Mouse (Mus musculus) left cerebral cortex, adult 2 months (tissue): ENCODE measurements around the gene Acat2. TPM values are rescaled to one million over a fixed set of nuclear protein-coding genes. Genes with fewer than 3 reads are reported as not detected.
"Not testable (repeated sequence)": the region's sequence is repeated elsewhere in the genome, so short reads cannot be mapped to it uniquely, and the experiment has no call there.

Source experiments
- DNase-seq, 2 experiments: peaks; one replicate each; pipeline ENCODE4 v3.0.0; 2021 to 2022; ENCODE audit warnings: low spot score in 2 of 2, mixed read lengths in 1 of 2; ENCODE audit errors: extremely low spot score in 1 of 2
- H3K27ac ChIP-seq: fragments of 200-600 bp; 2 replicates; pipeline ENCODE4 v1.8.1; 2022
- H3K4me3 ChIP-seq: fragments of 200-600 bp; 2 replicates; pipeline ENCODE4 v1.8.1; 2022
- CTCF ChIP-seq: fragments of 200-600 bp; IDR thresholded peaks from 2 replicates; pipeline ENCODE4 v1.8.1; 2022; ENCODE audit warnings: antibody characterized with exemption, mild to moderate bottlenecking, moderate library complexity
- intact Hi-C: fragments of 180-260 bp; cut with DNase I; formaldehyde crosslinking; loops from one replicate; pipeline ENCODE4 v1.15.1; 2025
- total RNA-seq, 2 experiments: library from RNA; stranded (reverse); gene quantifications; 2 replicates each; pipeline ENCODE4 v1.2.3; 2021

Acat2 gene
- total RNA-seq, 2 experiments from 2014 or later: 53.4 to 55.6 TPM

GRCm38 (mm10) chr17:12994069-12994468 lies 33.5 kb upstream of the Acat2 start, which contains the start of gene Wtap:
TSS of gene Wtap (minus strand) at chr17:12994169.
- Histone ChIP-seq H3K4me3 (peak within 1 kb of the TSS; percentile 99), H3K27ac (peak within 1 kb of the TSS; percentile 99; the same call in 1 of the 2 replicates)
- no peak for DNase-seq
- intact Hi-C loops: loop anchor here (10.0 kb wide), 1 partner anchor 199 kb away; no protein-coding TSS in a partner anchor
- no peak for TF ChIP-seq CTCF

GRCm38 (mm10) chr17:12992470-12992991 lies 32.0 kb upstream of the Acat2 start:
- no peak for TF ChIP-seq CTCF
- intact Hi-C loops: loop anchor here (1.0 to 10.0 kb wide), 4 partner anchors 15 to 198 kb away; partner anchors contain the start of genes Acat2 and Mrpl18
- DNase-seq: peak; percentile 95 to 96

GRCm38 (mm10) chr17:12991635-12992358 lies 31.2 kb upstream of the Acat2 start:
- Histone ChIP-seq H3K27ac (peak overlapping the region; percentile 99), H3K4me3 (peak overlapping the region; percentile 99)
- no peak for TF ChIP-seq CTCF
- peak; percentile 86 to 89 for DNase-seq
- intact Hi-C loops: loop anchor here (1.0 to 10.0 kb wide), 4 partner anchors 16 to 197 kb away; partner anchors contain the start of genes Acat2 and Mrpl18

More at GRCm38 (mm10) chr17:12992470-12992991, 32.0 kb upstream of the Acat2 start:
- H3K27ac ChIP-seq: peak overlapping the region; percentile 99
- H3K4me3 ChIP-seq: peak overlapping the region; percentile 99

GRCm38 (mm10) chr17:12991194-12991634 lies 30.7 kb upstream of the Acat2 start:
- no peak for TF ChIP-seq CTCF
- intact Hi-C loops: loop anchor here (10.0 kb wide), 1 partner anchor 196 kb away; no protein-coding TSS in a partner anchor

GRCm38 (mm10) chr17:12990567-12991145 lies 30.1 kb upstream of the Acat2 start:
- intact Hi-C loops: loop anchor here (10.0 kb wide), 1 partner anchor 196 kb away; no protein-coding TSS in a partner anchor
- no peak for DNase-seq
- TF ChIP-seq CTCF: no peak; the same call in 1 of the 2 replicates
- peak overlapping the region; percentile 99 for H3K4me3 ChIP-seq
- no peak overlapping the region; the same call in 1 of the 2 replicates for H3K27ac ChIP-seq

More at GRCm38 (mm10) chr17:12991194-12991634, 30.7 kb upstream of the Acat2 start:
- no peak for DNase-seq
- H3K27ac ChIP-seq: peak overlapping the region; percentile 99
- H3K4me3 ChIP-seq: peak overlapping the region; percentile 99

GRCm38 (mm10) chr17:12988096-12988495 lies 27.5 kb upstream of the Acat2 start:
- H3K27ac ChIP-seq, DNase-seq, H3K4me3 ChIP-seq, intact Hi-C loops: not testable (repeated sequence)
- peak; percentile 34 for TF ChIP-seq CTCF

GRCm38 (mm10) chr17:12983988-12984387 lies 23.4 kb upstream of the Acat2 start:
- TF ChIP-seq CTCF: no peak
- Histone ChIP-seq H3K27ac (no peak overlapping the region), H3K4me3 (no peak overlapping the region)
- intact Hi-C loops: no loop called here
- no peak for DNase-seq

GRCm38 (mm10) chr17:12978546-12978945 lies 18.0 kb upstream of the Acat2 start:
- no peak overlapping the region for H3K27ac ChIP-seq
- DNase-seq: no peak
- TF ChIP-seq CTCF: no peak
- H3K4me3 ChIP-seq: no peak overlapping the region
- intact Hi-C loops: no loop called here

GRCm38 (mm10) chr17:12973851-12974250 lies 13.3 kb upstream of the Acat2 start:
- no peak for DNase-seq
- TF ChIP-seq CTCF: no peak
- Histone ChIP-seq H3K27ac (no peak overlapping the region), H3K4me3 (no peak overlapping the region)
- intact Hi-C loops: no loop called here

- TF ChIP-seq CTCF: no peak
- intact Hi-C loops: no loop called here
These were observed 6.6 kb upstream of the Acat2 start for GRCm38 (mm10) chr17:12967173-12967572.

GRCm38 (mm10) chr17:12963476-12963875 lies 2.9 kb upstream of the Acat2 start:
- no peak overlapping the region for H3K27ac ChIP-seq
- TF ChIP-seq CTCF: no peak
- intact Hi-C loops: no loop called here
- DNase-seq: no peak
- H3K4me3 ChIP-seq: no peak overlapping the region

More at GRCm38 (mm10) chr17:12967173-12967572, 6.6 kb upstream of the Acat2 start:
- DNase-seq: no peak
- Histone ChIP-seq H3K27ac (no peak overlapping the region), H3K4me3 (no peak overlapping the region)

GRCm38 (mm10) chr17:12959377-12959776 lies 1.2 kb downstream of the Acat2 start:
- H3K4me3 ChIP-seq, DNase-seq, H3K27ac ChIP-seq, intact Hi-C loops: not testable (repeated sequence)
